Mouse (Mus musculus) myocyte (in vitro differentiated cells): ENCODE measurements around the gene Acss2.

Source experiments
- E2F4 ChIP-seq: IDR thresholded peaks from one replicate; pipeline ENCODE4 v1.6.1; 2011; ENCODE audit warnings: mild to moderate bottlenecking, control low read depth, moderate library complexity; ENCODE audit not compliant: insufficient read depth
- MAX ChIP-seq: IDR thresholded peaks from one replicate; pipeline ENCODE4 v1.6.1; 2011; ENCODE audit warnings: low read depth, mild to moderate bottlenecking, control low read depth
- POLR2A ChIP-seq: IDR thresholded peaks from one replicate; pipeline ENCODE4 v1.6.1; 2011; ENCODE audit warnings: low read depth, mild to moderate bottlenecking, control low read depth, moderate library complexity; ENCODE audit not compliant: insufficient read length
- POLR2AphosphoS2 ChIP-seq: IDR thresholded peaks from one replicate; pipeline ENCODE4 v1.6.1; 2011; ENCODE audit warnings: low read depth, control low read depth; ENCODE audit not compliant: insufficient read length
- REST ChIP-seq: IDR thresholded peaks from one replicate; pipeline ENCODE4 v1.6.1; 2011; ENCODE audit warnings: mild to moderate bottlenecking, control low read depth, moderate library complexity; ENCODE audit not compliant: insufficient read depth, insufficient read length
- USF1 ChIP-seq: IDR thresholded peaks from one replicate; pipeline ENCODE4 v1.6.1; 2011; ENCODE audit warnings: low read depth, mild to moderate bottlenecking, control low read depth, moderate library complexity

GRCm38 (mm10) chr2:155595516-155595915 is 77.8 kb downstream of the Acss2 start:
- TF ChIP-seq POLR2A (no peak), USF1 (no peak), MAX (no peak), POLR2AphosphoS2 (no peak), REST (no peak), E2F4 (no peak)
